Mouse (Mus musculus) lung, postnatal 25 days (tissue): ENCODE measurements around the gene Olfr1278.
"Not testable (repeated sequence)": the region's sequence is repeated elsewhere in the genome, so short reads cannot be mapped to it uniquely, and the experiment has no call there.

Experiments used
- DNase-seq: peaks from one replicate; pipeline ENCODE4 v3.0.0; 2022; ENCODE audit warnings: low spot score

Gene Olfr1278

DNA sequence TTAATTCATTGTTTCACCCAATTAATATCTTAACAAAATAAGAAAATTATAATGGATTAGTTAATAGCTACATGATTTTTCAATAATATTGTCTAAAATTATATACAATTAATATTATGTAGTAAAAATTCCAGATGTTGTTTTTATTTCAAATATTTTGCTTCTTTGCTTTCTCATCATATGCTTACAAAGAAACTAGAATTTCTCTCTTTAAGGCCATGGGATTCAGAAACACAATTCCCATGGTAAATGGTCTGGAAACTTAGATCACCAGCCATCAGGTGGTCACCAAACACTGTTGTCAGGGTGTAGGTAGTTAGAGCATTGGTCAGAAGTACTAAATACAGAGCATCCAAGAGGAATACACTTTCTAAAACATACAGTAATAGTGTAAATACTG lies at the start of gene Olfr1278:
TSS of gene Olfr1278 (plus strand) at position 301 of the 400 bp plus-strand sequence.
- DNase-seq: no peak

DNA sequence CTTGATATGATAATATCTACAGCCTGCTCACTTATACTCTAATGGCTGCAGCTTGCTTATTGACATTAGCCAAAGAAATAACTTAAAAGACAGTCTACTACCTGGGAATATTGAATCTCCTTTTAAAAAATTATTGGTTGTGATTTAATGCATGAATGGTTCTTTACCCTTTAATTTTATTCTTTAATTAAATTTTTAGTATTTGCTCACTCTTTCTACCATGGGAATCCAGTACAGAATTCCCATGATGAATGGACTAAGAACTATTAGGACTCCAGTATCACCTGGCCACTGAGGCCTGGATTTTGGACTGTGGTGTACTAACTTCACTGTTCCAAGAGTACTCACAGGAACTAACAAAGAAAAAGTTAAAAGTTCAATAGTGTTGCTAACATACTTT lies 35.7 kb upstream of the Olfr1278 start, which contains the start of gene Olfr1276:
TSS of gene Olfr1276 (plus strand) at position 301 of the 400 bp plus-strand sequence.
- no peak for DNase-seq

GRCm38 (mm10) chr2:111274006-111274405 lies 15.9 kb upstream of the Olfr1278 start, which contains the start of gene Olfr1277:
Gene Olfr1277 (minus strand): TSS chr2:111274106.
- DNase-seq: no peak

DNA sequence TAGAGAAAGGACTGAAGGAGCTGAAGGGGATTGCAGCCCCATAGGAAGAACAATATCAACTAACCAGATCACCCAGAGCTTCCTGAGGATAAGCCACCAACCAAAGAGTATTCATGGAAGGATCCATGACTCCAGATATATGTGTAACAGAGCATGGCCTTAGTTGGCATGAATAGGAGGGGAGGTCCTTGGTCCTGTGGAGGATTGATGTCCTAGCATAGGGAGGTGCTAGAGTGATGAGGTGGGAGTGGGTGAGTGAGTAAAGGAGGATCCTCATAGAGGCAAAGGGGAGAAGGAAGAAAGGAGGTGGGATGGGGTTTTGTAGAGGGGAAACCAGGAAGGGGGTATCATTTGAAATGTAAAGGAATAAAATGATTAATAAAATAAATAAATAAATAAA lies 8.6 kb downstream of the Olfr1278 start:
- DNase-seq: no peak

DNA sequence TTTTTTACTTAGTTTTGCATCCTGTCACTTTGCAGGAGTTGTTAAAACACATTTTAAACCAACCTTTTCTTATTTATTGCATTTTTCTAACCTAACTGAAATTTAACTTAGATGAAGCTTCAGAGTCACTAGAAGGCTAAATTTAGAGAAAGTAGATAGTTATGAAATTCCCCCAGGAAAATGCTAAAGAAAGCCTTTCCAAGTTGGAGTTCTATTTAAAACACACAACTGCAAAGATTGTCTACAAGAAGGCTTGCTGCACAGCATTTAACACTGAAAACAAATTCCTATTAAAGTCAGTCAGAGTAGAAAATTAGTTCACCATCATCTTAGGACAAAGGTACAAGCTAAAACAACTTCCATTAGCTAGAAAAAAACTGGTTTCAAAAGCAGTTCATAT lies 10.4 kb downstream of the Olfr1278 start, which contains the start of gene Olfr1279:
TSS of gene Olfr1279 (plus strand) at position 262 of the 400 bp plus-strand sequence.
- DNase-seq: no peak

DNA sequence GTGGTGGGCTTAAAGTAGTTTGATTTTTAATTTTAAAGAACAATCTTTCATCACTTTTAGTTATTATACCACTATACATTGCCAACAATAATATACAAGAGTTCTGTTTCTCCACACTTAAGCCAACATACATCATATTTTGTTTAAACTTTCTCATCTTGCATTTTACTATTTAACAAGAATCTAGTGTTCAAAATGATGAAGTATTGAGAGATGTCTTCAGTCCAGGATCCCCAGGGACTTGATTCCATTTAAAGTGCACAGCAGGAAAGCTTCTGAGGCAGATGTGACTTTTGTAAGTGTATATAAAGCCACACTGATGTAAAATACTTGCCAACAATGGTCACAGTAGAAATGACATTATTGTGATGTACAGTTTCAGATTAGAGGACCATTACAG lies 23.8 kb downstream of the Olfr1278 start, which contains the start of gene Olfr1280:
TSS of gene Olfr1280 (plus strand) at position 301 of the 400 bp plus-strand sequence.
- no peak for DNase-seq

DNA sequence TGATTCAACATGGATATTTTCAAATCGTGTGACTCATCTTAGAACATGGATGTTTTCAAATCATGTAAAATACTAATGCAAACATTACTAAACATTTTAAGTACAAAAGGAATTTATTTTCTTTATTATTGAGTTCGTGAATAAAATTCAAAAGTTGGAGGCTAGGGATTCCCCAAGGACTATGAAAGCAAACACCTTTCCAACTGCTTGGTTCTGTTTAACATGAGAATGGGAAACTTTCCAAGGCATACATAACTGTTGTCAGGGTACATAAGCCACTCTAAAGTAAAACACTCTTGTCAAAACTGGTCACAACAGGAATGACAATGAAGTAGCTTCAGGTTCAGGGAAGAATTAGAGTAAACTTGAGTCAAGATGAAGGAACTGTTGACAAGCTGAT lies 36.3 kb downstream of the Olfr1278 start, which contains the start of gene Olfr1281:
TSS of gene Olfr1281 (plus strand) at position 301 of the 400 bp plus-strand sequence.
- DNase-seq: no peak

- not testable (repeated sequence) for DNase-seq
Observed at GRCm38 (mm10) chr2:111333721-111334120, 43.8 kb downstream of the Olfr1278 start.

- no peak for DNase-seq
Observed at GRCm38 (mm10) chr2:111335976-111336375, 46.0 kb downstream of the Olfr1278 start, which contains the start of gene Olfr1282. Gene Olfr1282 (minus strand): TSS chr2:111336076.
